Comparison of ENCODE assay signal across 8 mouse cellular contexts in the genomic region with DNA sequence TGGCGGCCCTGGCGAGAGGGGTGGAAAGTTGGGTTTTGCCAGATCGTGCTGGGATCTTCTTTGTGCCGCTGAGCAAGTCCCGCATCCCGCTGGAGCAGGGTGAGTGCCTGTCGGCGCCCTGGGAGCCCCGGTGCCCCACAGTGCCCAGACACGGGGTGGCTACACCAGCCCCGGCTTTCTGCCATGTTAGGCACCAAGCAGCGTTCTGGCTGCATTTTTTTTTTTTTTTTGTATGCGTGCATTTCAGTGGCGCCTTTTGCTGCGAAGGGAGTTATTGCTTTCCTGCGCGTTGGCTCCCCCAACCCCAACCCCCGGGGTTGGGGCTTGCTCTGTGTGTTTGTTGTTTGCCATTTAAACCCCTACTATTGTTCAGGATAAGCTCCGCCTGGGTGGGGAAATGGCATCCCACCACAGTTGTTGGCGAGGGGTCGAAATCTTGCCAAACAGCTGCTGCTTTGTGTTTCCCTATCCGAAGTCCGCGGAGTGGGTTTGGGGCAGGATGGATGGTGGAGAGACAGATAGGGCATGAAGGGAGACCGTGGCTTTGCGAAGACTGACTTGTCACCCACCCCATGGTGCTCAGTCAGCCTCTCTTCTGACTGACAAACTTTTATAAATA. TPM values are rescaled to one million over a fixed set of nuclear protein-coding genes. Genes with fewer than 3 reads are reported as not detected.
DNase-seq lines count a peak whose midpoint lies in the region; ATAC-seq and TF ChIP-seq lines count a peak whose summit lies in the region.

No protein-coding gene starts in this region.

- H3K4me1 ChIP-seq in cerebellum, adult 2 months (ENCODE audit: control insufficient read depth, insufficient read depth, low read length) = no peaks in the 10 kb centered on the region
- H3K4me1 ChIP-seq in lung, embryonic 16.5 days (replicated peaks; ENCODE audit: control insufficient read depth, insufficient read depth, low read length) = no peaks in the 10 kb centered on the region
- no peaks in the 10 kb centered on the region for H3K4me1 ChIP-seq in intestine, embryonic 15.5 days (replicated peaks)

- H3K27ac ChIP-seq in cerebellum, adult 2 months (ENCODE audit: insufficient read depth, low read length) = no peak overlapping the region
- H3K27ac ChIP-seq in lung, embryonic 16.5 days (ENCODE audit: low read length) = no peak overlapping the region
- peak overlapping the region; percentile 54; the same call in 1 of the 2 replicates for H3K27ac ChIP-seq in intestine, embryonic 15.5 days

- H3K4me3 ChIP-seq in cerebellum, adult 2 months (replicated peaks; ENCODE audit: insufficient read depth, low read depth, low read length) = peak overlapping the region; percentile 59
- H3K4me3 ChIP-seq in lung, embryonic 16.5 days (ENCODE audit: low read length) = peak overlapping the region; percentile 56
- H3K4me3 ChIP-seq in intestine, embryonic 15.5 days (replicated peaks) = peak overlapping the region; percentile 56

- peak overlapping the region; percentile 61 for H3K9ac ChIP-seq in lung, embryonic 16.5 days (ENCODE audit: low read length)
- peak overlapping the region; percentile 53 for H3K9ac ChIP-seq in intestine, embryonic 15.5 days

- TF ChIP-seq CTCF in cerebellum, adult 2 months (IDR thresholded peaks at IDR 0.05; ENCODE audit: borderline replicate concordance, insufficient read depth, low read depth, low read length) = no peak

- ATAC-seq in lung, embryonic 16.5 days (ENCODE audit: low read depth) = peak; percentile 35; the same call in 1 of the 2 replicates
- ATAC-seq in intestine, embryonic 15.5 days = peak; percentile 28

- H3K27me3 ChIP-seq in cerebellum, adult 2 months (ENCODE audit: control insufficient read depth, insufficient read depth, low read length) = no peaks in the 10 kb centered on the region; the same call in 1 of the 2 replicates
- H3K27me3 ChIP-seq in lung, embryonic 16.5 days (ENCODE audit: control insufficient read depth, insufficient read depth, low read depth, low read length) = peaks cover 42% of the 10 kb centered on the region
- H3K27me3 ChIP-seq in intestine, embryonic 15.5 days (replicated peaks) = peaks cover 26% of the 10 kb centered on the region

- WGBS in cerebellum, adult 2 months = 6% methylated on average over 26 of the region's 26 CpGs
- WGBS in lung, embryonic 16.5 days = 19% methylated on average over 26 of the region's 26 CpGs
- WGBS in intestine, embryonic 15.5 days = 18% methylated on average over 26 of the region's 26 CpGs

- no peaks in the 10 kb centered on the region for H3K9me3 ChIP-seq in lung, embryonic 16.5 days (ENCODE audit: control insufficient read depth, low read length)
- H3K9me3 ChIP-seq in intestine, embryonic 15.5 days = no peaks in the 10 kb centered on the region

- no peak for TF ChIP-seq POLR2A in cerebellum, adult 2 months (IDR thresholded peaks at IDR 0.05; ENCODE audit: borderline replicate concordance, insufficient read depth, low read length)

- no peaks in the 10 kb centered on the region for H3K36me3 ChIP-seq in lung, embryonic 16.5 days (ENCODE audit: control insufficient read depth, insufficient read depth, low read length)
- no peaks in the 10 kb centered on the region for H3K36me3 ChIP-seq in intestine, embryonic 15.5 days

- peak in 1 of 2 experiments; percentile 36 for DNase-seq in cerebellum, adult 2 months
- no peak for DNase-seq in cerebellum, adult 18-20 months
- DNase-seq in lung, postnatal 25 days (ENCODE audit: low spot score) = no peak
- DNase-seq in neural tube, embryonic 10.5 days (ENCODE audit: extremely low spot score, low spot score) = peak; percentile 46
- DNase-seq in c-Kit-positive CD71-positive TER-119-positive erythroid progenitor cells, embryonic 14.5 days (ENCODE audit: low spot score) = no peak
- no peak for DNase-seq in frontal cortex, postnatal 10 days (ENCODE audit: low spot score in 2 of 2)

- peak overlapping the region; percentile 90 for H3K4me2 ChIP-seq in lung, embryonic 16.5 days (ENCODE audit: low read depth, low read length)
- H3K4me2 ChIP-seq in intestine, embryonic 15.5 days (replicated peaks) = peak overlapping the region; percentile 79

RNA-seq across cellular contexts. Expression of gene Rai2, which starts 1.0 kb away (rescaled TPM):
- polyA plus RNA-seq in cerebellum, adult 2 months (2012; rRNA removed) = 8.1 and 8.8 TPM in 2 replicates
- polyA plus RNA-seq in lung, embryonic 16.5 days (2015; fragmentation: Nextera tagmentation; extraction: Ambion mirVana) = 2.6 and 3.5 TPM in 2 replicates
- 10.8 TPM in 2 replicates for polyA plus RNA-seq in intestine, embryonic 15.5 days (2015; fragmentation: Nextera tagmentation; extraction: Ambion mirVana)
